Mouse (Mus musculus) mouse trophoblast stem cell (cell line): Measurements from ENCODE around the gene Txndc11.

Source experiments
- in situ Hi-C, 2 experiments: fragments of 300-500 bp; cut with MseI, MboI; formaldehyde crosslinking; loops; 2 replicates in 1 of 2; 3 replicates in 1 of 2; pipeline ENCODE4 v1.15.1; 2025

The Txndc11 gene

GRCm38 (mm10) chr16:11065431-11065830 is 69.0 kb downstream of the Txndc11 start:
- in situ Hi-C loops, result no loop called here

DNA sequence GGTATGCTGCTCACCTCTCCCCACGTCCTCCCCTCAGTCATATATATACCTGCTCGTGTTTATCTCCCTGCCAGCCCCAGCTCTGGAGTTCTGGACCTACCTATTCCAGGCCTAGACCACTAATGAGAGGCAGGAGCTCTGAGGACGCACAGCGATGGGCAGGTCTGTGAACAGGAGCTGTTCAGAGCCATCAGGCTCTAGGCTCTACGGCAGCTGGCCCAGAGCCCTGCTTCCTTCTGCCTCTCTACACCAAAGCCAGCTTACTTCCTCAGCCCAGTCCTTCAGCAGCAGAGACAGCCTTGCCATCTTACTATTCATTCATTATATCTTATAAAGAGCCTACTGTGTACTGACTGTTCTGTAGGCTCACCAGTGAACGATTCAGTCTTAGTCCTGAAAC is 69.7 kb downstream of the Txndc11 start:
- in situ Hi-C loops, result no loop called here

DNA sequence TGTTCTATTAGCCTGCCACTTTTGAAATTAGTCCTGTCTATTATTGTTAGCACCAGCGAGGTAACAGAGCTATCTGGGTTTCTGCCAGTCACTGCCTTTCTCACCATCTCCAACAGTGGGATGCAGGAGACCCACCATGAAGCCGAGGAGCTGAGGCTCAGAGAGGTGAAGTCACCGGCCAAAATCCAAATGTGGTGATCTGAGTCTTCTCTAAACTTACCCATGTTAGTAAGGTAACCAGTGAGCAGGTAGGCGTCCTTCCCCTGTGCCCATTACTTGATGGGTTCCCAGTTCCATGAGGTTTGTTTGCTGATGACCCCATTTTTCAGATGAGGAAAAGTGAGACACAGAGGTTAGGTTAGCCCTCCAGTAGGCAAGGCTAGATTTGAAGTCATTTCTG is 70.1 kb downstream of the Txndc11 start:
- in situ Hi-C loops, result no loop called here

DNA sequence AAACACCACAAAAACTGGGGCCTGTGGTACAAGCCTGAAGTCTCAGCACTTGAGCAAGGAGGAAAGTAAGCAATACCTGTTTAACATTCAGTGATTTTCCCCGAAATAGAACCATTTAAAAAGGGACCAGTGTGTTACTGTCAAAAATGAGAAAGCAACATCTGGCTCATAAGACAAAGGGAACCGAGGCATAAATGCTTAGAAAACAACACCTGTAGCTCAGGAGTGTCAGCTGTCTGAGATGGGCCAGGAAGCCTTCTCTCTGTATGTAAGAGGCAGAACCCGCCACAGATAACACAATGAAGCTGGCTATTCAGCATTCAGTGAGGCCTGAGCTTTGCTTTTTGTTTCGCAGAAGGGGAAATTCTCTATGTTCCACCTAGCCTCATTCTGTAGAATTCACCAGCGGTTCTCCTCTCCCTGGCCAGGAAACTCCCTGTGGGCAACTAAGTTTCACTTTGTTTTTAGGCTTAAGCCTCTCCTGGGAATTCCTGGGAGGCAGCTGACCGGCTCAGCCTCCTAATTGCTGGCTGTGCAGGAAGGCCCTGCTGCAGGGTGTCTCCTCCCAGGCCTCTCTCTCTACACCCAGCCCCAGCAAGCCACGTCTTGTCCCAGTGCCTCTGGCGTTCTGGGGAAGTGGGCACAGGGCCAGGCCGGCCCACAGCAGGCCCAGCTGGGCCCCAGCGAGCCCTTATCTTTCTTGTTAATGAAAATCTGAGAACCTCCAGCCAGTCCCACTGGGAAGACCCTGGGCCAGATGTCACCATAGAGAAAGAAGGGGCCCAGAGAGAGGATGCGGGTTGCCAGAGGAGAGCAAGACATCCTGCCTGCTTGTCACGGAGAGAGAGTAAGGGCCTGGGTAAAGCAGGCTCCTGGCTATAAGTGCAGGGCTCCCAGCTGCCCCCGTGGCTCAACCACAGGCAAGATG is 71.4 kb downstream of the Txndc11 start:
- in situ Hi-C loops, result no loop called here

DNA sequence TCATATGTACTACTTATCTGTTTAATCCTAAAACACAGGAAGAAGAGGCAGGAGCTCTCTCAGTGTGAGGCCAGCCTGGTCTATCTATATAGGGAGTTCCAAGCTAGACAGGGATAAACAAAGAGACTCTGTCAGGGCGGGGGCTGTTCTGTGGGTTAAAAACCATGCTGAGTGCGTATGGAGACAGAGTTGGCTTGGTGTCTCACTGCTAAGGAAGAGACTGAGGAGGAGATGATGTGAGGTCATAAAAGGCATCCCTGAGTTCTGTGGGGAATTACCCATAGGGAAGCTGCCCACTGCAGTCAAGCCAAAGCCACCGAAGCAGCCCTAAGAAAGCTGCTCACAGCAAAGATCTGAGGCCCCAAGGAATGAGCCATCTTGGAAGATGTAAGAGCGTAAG is 73.8 kb downstream of the Txndc11 start, which contains the start of gene Snn:
Snn (plus strand) TSS at position 301 of the 400 bp plus-strand sequence.
- in situ Hi-C loops, result no loop called here

DNA sequence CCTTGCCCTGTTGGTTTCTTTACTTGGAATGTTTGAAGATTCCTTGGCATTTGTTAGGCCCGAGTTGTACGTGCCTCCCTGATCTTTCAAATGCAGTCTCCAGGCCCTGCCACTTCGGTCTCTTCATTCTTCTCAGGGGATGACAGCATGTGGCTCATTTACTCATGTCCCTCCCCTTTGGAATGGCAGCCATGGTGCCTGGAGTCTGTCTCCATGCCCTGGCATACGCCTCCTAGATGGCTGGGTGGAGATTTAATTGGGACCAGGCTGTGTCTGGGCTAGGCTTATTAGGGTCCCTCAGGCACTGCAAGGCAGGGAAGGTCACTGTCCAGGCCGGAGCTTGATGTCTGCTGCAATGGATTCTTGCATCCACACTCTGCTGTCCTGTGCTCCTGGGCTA is 78.5 kb downstream of the Txndc11 start:
- in situ Hi-C loops, result no loop called here

GRCm38 (mm10) chr16:11054871-11055270 is 79.6 kb downstream of the Txndc11 start:
- in situ Hi-C loops, result no loop called here

DNA sequence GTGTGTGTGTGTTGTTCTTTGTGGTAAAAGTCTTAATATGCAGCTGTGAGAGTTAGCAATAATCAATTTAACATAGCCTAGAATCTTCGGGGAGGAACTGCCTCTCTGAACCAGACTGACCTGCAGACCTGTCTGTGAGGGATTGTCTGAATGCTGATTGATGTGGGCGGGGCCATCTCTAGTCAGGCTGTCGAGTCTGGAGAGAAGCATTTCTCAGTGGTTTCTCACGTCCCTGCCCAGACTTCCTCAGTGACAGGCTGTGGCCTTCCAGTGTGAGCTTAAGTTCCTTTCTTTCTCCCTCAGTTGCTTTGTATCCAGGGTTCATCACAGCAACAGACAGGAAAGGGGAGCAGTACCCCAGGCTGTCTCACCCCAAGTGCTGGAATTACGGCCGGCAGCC is 80.0 kb downstream of the Txndc11 start:
- in situ Hi-C loops, result no loop called here

DNA sequence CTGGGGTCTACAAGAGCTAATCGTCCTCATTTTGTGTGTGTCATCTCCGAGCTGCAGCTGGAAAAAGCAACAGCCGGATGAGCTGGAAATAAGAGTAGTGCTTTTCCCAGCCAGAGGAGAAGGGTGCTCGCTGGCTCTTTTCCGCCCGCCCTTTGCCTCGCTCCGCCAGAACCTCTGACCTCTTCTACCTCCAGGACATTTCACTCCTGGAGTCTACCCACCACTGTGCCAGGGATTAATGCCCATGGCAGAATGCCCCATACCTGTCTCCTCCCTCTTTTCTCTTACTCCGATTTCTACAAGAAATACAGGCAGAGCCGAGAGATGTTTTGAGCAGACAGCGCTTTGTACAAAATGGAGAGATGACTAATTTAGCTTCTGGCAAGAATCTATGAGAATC is 83.3 kb downstream of the Txndc11 start:
- in situ Hi-C loops, result no loop called here

- in situ Hi-C loops, result no loop called here
These were observed 84.2 kb downstream of the Txndc11 start for GRCm38 (mm10) chr16:11050226-11050625.

DNA sequence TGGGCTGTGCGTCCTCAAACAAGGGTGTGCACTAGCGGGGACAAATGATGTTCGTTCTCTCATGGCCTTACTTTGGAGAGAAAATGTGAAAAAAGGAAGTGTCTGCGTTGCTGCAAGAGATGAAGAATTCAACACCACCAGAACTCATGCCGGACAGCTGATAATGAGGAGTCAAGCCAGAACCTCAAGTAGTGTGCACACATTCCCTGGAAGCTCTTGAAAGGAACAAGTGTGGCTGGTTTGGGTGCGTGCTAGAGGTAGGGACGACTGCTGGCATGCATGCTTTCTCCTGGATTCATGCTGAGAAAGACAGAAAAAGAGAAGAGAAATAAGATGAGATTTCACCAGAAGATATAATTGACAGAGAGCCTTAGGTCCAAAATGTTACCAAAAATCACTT is 87.3 kb downstream of the Txndc11 start:
- in situ Hi-C loops, result no loop called here

DNA sequence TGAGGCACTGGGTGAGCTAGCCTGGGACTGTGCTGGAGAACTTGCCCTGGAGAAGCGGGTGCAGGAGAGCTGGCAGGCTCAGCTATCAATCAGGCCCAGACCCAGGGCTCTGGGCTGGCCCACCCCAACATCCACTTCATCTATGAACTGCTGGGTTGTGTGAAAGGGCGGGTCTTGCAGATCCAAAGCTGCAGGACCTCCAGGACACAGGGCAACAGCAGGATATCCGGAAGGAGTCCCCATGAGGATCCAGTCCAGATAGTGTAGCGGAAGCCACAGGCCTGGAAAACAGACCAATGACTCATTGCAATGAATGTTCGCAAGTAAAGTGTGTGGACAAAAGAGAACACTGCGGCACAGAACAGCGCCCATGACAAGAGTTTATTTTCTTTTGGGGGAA is 88.0 kb downstream of the Txndc11 start:
- in situ Hi-C loops, result no loop called here

DNA sequence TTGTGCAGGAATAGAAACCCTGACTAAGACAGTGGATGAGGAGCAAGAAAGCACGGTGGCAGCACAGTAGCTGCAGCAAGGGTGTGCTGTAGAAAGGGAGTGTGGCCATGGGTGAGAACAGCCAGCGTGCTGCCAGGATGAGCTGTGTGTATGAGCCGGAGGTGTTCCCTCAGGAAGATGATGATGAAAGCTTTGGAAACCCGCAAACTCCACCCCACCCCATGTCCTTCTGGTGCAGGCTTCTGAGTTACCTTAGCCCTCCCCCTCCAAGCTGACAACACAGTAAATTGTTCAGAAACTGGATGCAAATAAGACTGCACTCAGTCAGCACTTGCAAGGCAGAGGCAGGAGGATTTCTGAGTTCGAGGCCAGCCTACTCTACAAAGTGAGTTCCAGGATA is 91.2 kb downstream of the Txndc11 start:
- in situ Hi-C loops, result no loop called here

GRCm38 (mm10) chr16:11040603-11041002 is 93.8 kb downstream of the Txndc11 start:
- in situ Hi-C loops, result no loop called here

DNA sequence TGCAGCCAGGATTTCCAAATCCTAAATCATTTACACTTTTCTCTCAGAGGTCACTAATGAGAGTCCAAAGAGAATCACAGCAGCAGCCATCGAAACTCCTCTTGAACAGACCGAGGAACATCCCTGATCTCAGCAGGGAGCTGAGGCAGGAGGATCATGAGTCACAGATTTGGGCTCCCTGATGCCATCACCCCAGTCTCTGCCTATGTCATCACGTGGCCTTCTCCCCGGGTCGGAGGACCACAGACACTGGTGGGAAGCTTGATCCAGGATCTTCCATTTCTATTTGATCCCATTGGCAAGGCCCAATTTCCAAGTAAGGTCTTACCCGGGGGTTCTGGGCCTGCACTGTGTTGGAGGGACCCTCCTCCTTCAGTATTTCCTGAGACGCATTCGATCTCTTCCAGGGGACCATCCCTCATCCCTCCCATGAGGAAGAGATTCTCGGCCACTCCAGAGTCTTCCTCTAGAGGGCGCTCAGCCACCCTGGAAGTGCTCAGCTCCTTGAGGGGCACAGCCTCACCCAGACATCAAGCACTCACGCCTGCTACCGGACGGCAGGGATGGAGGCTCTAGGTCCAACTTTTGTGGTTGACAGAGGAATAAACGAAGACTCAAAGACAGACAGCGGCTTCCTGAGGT is 98.5 kb downstream of the Txndc11 start:
- in situ Hi-C loops, result loop anchor here in 1 of 2 experiments (5.0 to 10.0 kb wide), 2 partner anchors 71 to 161 kb away; no protein-coding TSS in a partner anchor

- in situ Hi-C loops, result loop anchor here in 1 of 2 experiments (5.0 to 10.0 kb wide), 2 partner anchors 72 to 160 kb away; no protein-coding TSS in a partner anchor
These were observed 99.2 kb downstream of the Txndc11 start for GRCm38 (mm10) chr16:11035273-11035672.

- in situ Hi-C loops, result loop anchor here (5.0 to 10.0 kb wide), 3 partner anchors 42 to 159 kb away; no protein-coding TSS in a partner anchor
These were observed 100.2 kb downstream of the Txndc11 start for GRCm38 (mm10) chr16:11034193-11034803.

- in situ Hi-C loops, result loop anchor here (5.0 to 10.0 kb wide), 3 partner anchors 39 to 157 kb away; no protein-coding TSS in a partner anchor
These were observed 103.1 kb downstream of the Txndc11 start for GRCm38 (mm10) chr16:11031320-11031719.

- in situ Hi-C loops, result loop anchor here (5.0 to 10.0 kb wide), 3 partner anchors 39 to 156 kb away; no protein-coding TSS in a partner anchor
These were observed 103.6 kb downstream of the Txndc11 start for GRCm38 (mm10) chr16:11030844-11031243.

DNA sequence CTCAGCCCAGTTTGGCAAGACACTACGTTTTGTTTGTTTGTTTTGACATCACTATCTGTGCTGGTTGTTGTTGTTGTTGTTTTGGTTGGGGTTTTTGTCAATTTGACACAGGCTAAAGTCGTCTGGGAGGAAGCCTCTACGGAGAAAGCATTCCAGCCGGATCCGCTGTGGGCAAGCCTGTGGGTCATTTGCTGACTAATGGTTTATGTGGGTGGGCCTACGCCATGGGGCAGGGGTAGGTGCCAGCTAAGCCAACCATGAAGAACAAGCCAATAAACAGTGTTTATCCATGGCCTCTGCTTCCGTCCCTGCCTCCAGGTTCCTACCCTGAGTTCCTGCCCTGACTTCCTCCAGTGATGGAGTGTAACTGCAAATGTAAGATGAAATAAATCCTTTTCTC is 106.2 kb downstream of the Txndc11 start:
- in situ Hi-C loops, result no loop called here
